Mouse (Mus musculus) gastrocnemius, adult 2 months (tissue): ENCODE measurements around the gene Col23a1. TPM values are rescaled to one million over a fixed set of nuclear protein-coding genes. Genes with fewer than 3 reads are reported as not detected.

ENCODE experiments used
- DNase-seq: peaks from one replicate; pipeline ENCODE4 v3.0.0; 2022
- H3K27ac ChIP-seq: fragments of 200-600 bp; 2 replicates; pipeline ENCODE4 v1.8.1; 2022; ENCODE audit warnings: mild to moderate bottlenecking
- H3K4me3 ChIP-seq: fragments of 200-600 bp; 2 replicates; pipeline ENCODE4 v1.8.1; 2022; ENCODE audit warnings: mild to moderate bottlenecking, moderate library complexity
- CTCF ChIP-seq: fragments of 200-600 bp; IDR thresholded peaks from 2 replicates; pipeline ENCODE4 v1.8.1; 2022; ENCODE audit warnings: antibody characterized with exemption, mild to moderate bottlenecking, moderate library complexity
- intact Hi-C: fragments of 180-260 bp; cut with DNase I; formaldehyde crosslinking; loops from one replicate; pipeline ENCODE4 v1.15.1; 2025
- total RNA-seq, 2 experiments: library from RNA; stranded (reverse); gene quantifications; 2 replicates each; pipeline ENCODE4 v1.2.3; 2021

Col23a1 gene
- total RNA-seq, 2 experiments from 2014 or later = 1.1 to 1.8 TPM

DNA sequence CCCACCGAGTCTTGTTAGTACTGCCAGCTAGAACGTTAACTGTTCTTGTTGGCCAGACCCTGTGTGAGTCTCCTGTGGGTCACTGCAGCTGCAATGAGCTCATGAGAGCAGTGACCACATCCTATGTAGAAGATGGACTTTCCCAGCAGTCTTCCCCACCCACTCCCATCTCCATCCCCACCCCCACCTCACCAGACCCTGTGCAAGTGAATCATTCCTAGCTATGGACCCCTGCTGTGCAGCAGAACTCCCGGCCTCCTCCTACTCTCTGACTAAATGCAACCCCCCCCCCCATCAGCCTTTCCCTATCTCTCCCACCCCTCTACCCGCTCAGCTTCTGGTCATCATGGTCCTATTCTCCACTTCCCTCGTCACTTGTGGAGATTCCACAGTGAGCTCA lies 167.9 kb downstream of the Col23a1 start:
- intact Hi-C loops = no loop called here
- DNase-seq = no peak

DNA sequence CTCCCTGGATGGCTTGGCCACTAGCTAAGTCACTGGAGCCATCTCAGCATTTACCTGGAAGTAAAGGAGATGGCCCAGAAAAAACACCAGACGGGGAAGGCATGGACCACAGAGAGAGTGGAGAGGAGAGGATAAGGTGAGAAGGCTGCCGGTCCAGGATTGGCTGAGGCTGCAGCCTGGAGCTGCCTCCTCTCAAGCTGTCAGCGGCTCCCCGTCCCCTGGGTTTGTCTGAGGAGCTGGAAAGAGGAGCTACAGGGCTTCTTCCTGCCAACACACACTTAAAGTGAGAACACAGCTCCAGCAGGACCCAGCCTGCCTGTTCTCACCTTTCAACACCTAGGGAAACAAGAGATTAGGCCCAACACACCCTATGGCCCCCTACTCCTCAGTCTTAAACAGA lies 168.9 kb downstream of the Col23a1 start:
- H3K27ac ChIP-seq = no peak overlapping the region
- no peak for TF ChIP-seq CTCF
- intact Hi-C loops = no loop called here
- no peak overlapping the region for H3K4me3 ChIP-seq
- peak; percentile 13 for DNase-seq

More for the DNA sequence above, 167.9 kb downstream of the Col23a1 start:
- Histone ChIP-seq H3K4me3 (no peak overlapping the region), H3K27ac (no peak overlapping the region)
- no peak for TF ChIP-seq CTCF

DNA sequence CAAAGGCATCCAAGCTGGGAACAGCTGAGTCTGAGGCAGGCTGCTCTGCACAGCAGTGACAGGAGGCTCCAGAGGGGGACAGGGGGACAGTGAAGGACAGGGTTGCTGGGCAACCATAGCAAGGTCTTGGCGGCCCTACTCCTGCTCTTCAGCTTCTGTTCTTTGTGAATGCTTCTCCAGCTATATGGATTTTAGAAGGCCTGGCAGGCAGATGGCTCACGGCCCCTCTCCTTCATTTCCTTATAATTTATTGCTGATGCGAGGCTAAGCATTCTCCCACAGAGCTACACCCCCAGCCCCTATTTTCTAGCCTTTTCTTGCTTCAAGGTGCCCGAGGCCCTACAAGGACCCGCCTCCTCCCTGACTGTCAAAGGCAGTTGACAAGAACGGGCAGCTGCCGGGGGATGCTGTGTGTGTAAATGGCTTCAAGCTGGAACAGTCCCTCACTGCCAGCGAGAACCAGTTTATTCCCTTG lies 169.9 kb downstream of the Col23a1 start:
- DNase-seq = peak; percentile 20
- H3K4me3 ChIP-seq = no peak overlapping the region
- no peak overlapping the region for H3K27ac ChIP-seq
- intact Hi-C loops = no loop called here
- no peak for TF ChIP-seq CTCF

DNA sequence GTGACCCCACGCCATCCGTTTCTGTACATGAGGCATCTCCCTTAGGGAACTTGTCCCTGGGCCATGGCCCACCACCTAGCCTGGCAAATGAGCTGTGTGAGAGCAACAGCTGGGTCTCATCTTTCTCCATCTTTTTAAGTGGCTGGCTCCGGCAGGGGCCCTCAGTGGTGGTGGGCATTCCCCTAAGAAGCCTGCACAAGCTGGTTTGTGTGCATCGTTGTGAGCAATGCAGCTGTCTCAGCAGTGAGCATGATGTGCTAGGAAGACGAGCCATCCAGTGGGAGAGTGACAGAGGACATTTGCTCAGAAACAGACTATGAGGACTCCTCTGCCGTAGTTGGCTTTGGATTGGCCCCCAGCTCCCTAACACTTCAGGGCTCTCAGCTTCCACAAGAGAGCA lies 179.0 kb downstream of the Col23a1 start:
- H3K27ac ChIP-seq = no peak overlapping the region
- no peak for TF ChIP-seq CTCF
- DNase-seq = peak; percentile 11
- intact Hi-C loops = no loop called here
- no peak overlapping the region for H3K4me3 ChIP-seq

DNA sequence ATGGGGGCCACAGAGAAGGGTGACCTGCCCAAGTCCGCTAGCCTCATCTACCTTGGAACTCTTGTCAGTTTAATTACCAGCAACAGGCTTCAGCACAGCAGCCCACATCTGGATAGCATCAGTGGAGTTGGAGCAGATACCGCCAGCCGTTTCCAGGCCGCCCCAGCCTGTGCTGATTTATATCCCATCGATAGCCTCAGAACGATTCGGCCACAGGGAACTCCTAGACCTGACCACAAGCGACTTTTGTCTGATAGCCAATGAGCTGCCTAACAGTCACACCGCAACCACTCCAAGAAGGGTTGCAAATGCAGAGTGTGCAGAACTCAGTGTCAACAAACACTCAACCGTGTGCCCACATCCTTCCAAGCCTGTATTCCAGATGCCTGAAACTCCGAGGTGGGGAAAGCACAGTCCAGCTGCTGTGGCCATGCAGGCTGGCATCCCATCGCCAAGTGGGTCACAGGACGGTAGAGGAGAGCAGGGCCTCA lies 179.7 kb downstream of the Col23a1 start:
- no peak overlapping the region for H3K27ac ChIP-seq

DNA sequence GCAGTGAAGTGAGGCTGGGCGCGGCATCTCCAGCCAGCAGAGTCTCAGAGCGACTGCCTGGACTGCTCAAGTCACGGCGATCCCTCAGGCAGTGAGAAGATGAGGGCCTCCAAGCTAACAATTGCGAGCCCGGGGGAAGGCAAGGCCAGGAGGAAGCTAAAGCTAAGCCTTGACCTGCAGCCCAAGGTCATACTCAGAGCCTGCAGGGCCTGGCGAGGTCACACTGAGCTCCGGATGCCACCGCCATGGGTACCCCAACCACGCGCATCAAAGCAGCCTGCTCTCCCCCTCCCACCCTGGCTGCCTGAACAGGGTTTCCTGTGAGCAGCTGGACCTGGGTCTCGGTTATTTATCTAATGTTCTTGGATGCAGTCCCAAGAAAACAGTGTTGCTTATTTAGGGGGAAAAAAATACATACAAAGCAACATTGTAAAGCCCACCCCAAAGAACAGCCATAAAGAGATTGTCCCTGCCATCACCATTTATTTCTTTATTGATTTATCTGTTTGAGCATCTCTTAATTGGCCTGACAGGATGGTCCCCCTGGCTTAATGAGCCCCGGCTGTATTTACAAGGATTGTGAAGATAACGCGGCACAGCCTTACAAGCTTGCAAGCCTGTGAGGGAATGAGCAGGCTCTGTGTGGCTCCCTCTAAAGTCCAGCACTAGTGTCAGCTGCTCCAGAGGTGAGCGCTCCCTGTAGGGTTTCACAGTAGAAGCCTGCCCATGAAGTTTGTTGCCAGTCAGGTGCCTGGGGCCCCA lies 180.8 kb downstream of the Col23a1 start:
- TF ChIP-seq CTCF = no peak
- DNase-seq = peak; percentile 14
- H3K27ac ChIP-seq = no peak overlapping the region
- H3K4me3 ChIP-seq = no peak overlapping the region
- intact Hi-C loops = no loop called here

More for the DNA sequence above, 179.7 kb downstream of the Col23a1 start:
- intact Hi-C loops = no loop called here
- no peak overlapping the region for H3K4me3 ChIP-seq
- peak; percentile 50 for DNase-seq
- TF ChIP-seq CTCF = no peak

GRCm38 (mm10) chr11:51473686-51474085 lies 184.0 kb downstream of the Col23a1 start:
- Histone ChIP-seq H3K4me3 (no peak overlapping the region), H3K27ac (no peak overlapping the region)
- TF ChIP-seq CTCF = no peak
- intact Hi-C loops = no loop called here
- no peak for DNase-seq

GRCm38 (mm10) chr11:51476543-51476942 lies 186.8 kb downstream of the Col23a1 start:
- no peak overlapping the region for H3K27ac ChIP-seq
- H3K4me3 ChIP-seq = no peak overlapping the region
- no peak for TF ChIP-seq CTCF
- DNase-seq = no peak
- intact Hi-C loops = no loop called here

- Histone ChIP-seq H3K4me3 (no peak overlapping the region), H3K27ac (no peak overlapping the region)
- intact Hi-C loops = no loop called here
- DNase-seq = peak; percentile 23
- TF ChIP-seq CTCF = no peak
Observed at GRCm38 (mm10) chr11:51477571-51477970, 187.9 kb downstream of the Col23a1 start.

GRCm38 (mm10) chr11:51482251-51482650 lies 192.5 kb downstream of the Col23a1 start:
- intact Hi-C loops = no loop called here
- Histone ChIP-seq H3K27ac (no peak overlapping the region), H3K4me3 (no peak overlapping the region)
- no peak for TF ChIP-seq CTCF
- no peak for DNase-seq

- intact Hi-C loops = no loop called here
- peak; percentile 20 for DNase-seq
- no peak for TF ChIP-seq CTCF
- peak overlapping the region; percentile 16; the same call in 1 of the 2 replicates for H3K27ac ChIP-seq
- no peak overlapping the region for H3K4me3 ChIP-seq
Observed at GRCm38 (mm10) chr11:51485051-51485521, 195.4 kb downstream of the Col23a1 start.

- Histone ChIP-seq H3K27ac (no peak overlapping the region; the same call in 1 of the 2 replicates), H3K4me3 (no peak overlapping the region)
- intact Hi-C loops = no loop called here
- DNase-seq = peak; percentile 14
- TF ChIP-seq CTCF = no peak
Observed at GRCm38 (mm10) chr11:51485775-51486464, 196.2 kb downstream of the Col23a1 start.

- no peak for TF ChIP-seq CTCF
- no peak overlapping the region for H3K4me3 ChIP-seq
- intact Hi-C loops = no loop called here
- H3K27ac ChIP-seq = no peak overlapping the region
- peak; percentile 1 for DNase-seq
Observed at GRCm38 (mm10) chr11:51488813-51489212, 199.1 kb downstream of the Col23a1 start.
